Mouse (Mus musculus) myocyte (in vitro differentiated cells): ENCODE results near the gene Adcyap1r1.

Source experiments
- E2F4 ChIP-seq: IDR thresholded peaks from one replicate; pipeline ENCODE4 v1.6.1; 2011; ENCODE audit warnings: mild to moderate bottlenecking, control low read depth, moderate library complexity; ENCODE audit not compliant: insufficient read depth
- MYOD1 ChIP-seq, 3 experiments: IDR thresholded peaks; one replicate each; pipeline ENCODE4 v1.6.1; 2011; ENCODE audit warnings: control low read depth in 2 of 3, low read depth in 2 of 3, mild to moderate bottlenecking in 2 of 3, moderate library complexity in 1 of 3; ENCODE audit not compliant: insufficient read length in 2 of 3, control insufficient read depth in 1 of 3
- MYOG ChIP-seq, 3 experiments: IDR thresholded peaks; one replicate each; pipeline ENCODE4 v1.6.1; 2011; ENCODE audit warnings: control low read depth in 2 of 3, low read depth in 2 of 3, mild to moderate bottlenecking in 2 of 3; ENCODE audit not compliant: insufficient read length in 2 of 3, control insufficient read depth in 1 of 3, insufficient read depth in 1 of 3
- POLR2A ChIP-seq: IDR thresholded peaks from one replicate; pipeline ENCODE4 v1.6.1; 2011; ENCODE audit warnings: low read depth, mild to moderate bottlenecking, control low read depth, moderate library complexity; ENCODE audit not compliant: insufficient read length
- POLR2AphosphoS2 ChIP-seq: IDR thresholded peaks from one replicate; pipeline ENCODE4 v1.6.1; 2011; ENCODE audit warnings: low read depth, control low read depth; ENCODE audit not compliant: insufficient read length
- REST ChIP-seq: IDR thresholded peaks from one replicate; pipeline ENCODE4 v1.6.1; 2011; ENCODE audit warnings: mild to moderate bottlenecking, control low read depth, moderate library complexity; ENCODE audit not compliant: insufficient read depth, insufficient read length
- TCF12 ChIP-seq: IDR thresholded peaks from one replicate; pipeline ENCODE4 v1.6.1; 2011; ENCODE audit warnings: mild to moderate bottlenecking, control low read depth; ENCODE audit not compliant: poor library complexity, insufficient read depth, severe bottlenecking
- USF1 ChIP-seq: IDR thresholded peaks from one replicate; pipeline ENCODE4 v1.6.1; 2011; ENCODE audit warnings: low read depth, mild to moderate bottlenecking, control low read depth, moderate library complexity

GRCm38 (mm10) chr6:55444721-55445120 is 7.1 kb upstream of the Adcyap1r1 start:
- TF ChIP-seq REST, result no peak
- no peak for TF ChIP-seq POLR2AphosphoS2
- TF ChIP-seq USF1, result no peak
- TF ChIP-seq POLR2A, result no peak
- TF ChIP-seq E2F4, result no peak
- TF ChIP-seq TCF12, result no peak
- no peak for TF ChIP-seq MYOD1 (IDR thresholded peaks at IDR 0.05; ENCODE audit: control insufficient read depth in 1 of 3, insufficient read length in 2 of 3, low read depth in 2 of 3)
- TF ChIP-seq MYOG (IDR thresholded peaks at IDR 0.05; ENCODE audit: control insufficient read depth in 1 of 3, insufficient read depth in 1 of 3, insufficient read length in 2 of 3, low read depth in 2 of 3), result no peak
